Mouse (Mus musculus) layer of hippocampus, adult 9-10 months (tissue): ENCODE data around the gene Dennd1a.

Source experiments
- DNase-seq: peaks from one replicate; pipeline ENCODE4 v3.0.0; 2022; ENCODE audit warnings: low spot score

Dennd1a gene

DNA sequence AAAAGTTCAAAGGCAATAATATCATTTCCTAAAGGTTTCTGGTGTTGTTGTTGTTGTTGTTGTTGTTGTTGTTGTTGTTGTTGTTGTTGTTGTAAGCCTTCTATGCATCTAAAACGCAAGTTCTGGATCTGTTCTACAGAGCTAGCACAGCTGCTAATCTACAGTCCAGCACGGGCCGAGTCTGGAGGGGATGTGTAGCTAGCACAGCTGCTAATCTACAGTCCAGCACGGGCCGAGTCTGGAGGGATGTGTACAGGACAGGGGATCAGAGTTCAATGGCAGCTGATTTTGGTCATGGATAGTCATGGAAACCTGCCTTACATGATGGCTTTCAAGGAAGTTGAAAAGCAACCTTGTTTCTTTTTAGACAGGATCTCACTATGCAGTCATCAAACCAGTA is 57.3 kb downstream of the Dennd1a start:
- DNase-seq = no peak

DNA sequence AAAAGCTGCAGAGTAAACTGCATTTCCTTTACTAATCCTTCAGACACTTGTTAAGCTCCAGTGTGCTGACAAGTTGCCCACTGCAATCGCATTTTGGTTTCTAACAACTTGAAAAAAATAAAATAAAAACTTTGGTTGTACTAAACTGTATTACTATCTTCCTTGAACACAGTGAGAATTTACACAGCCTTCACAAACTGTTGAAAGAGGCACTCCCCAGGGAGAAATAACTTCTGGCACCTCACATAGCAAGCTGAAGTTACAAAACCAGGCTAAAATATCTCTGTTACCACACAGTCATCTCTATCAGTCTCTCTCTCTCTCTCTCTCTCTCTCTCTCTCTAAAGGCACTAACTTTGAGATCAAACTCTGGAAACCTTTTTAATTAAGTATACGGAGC is 63.4 kb downstream of the Dennd1a start:
- DNase-seq = no peak

DNA sequence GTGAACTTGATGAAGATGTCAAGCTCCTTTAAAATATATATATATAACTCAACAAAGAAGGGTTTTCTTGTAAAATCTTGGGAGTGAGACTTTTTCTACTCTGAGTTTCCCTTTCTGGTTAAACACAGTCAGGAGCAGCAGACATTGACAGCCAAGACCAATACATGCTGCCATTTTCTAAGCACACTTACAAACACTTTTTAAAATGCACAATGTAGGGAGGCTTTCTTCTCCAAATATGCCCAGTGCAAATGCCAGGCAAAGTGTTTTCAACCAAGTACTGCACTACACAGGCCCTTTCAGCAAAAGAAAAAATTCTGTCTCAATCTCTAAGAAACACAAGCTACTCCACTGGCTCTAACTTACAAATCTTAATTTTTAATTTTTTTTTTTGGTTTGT is 65.7 kb downstream of the Dennd1a start:
- DNase-seq = no peak

DNA sequence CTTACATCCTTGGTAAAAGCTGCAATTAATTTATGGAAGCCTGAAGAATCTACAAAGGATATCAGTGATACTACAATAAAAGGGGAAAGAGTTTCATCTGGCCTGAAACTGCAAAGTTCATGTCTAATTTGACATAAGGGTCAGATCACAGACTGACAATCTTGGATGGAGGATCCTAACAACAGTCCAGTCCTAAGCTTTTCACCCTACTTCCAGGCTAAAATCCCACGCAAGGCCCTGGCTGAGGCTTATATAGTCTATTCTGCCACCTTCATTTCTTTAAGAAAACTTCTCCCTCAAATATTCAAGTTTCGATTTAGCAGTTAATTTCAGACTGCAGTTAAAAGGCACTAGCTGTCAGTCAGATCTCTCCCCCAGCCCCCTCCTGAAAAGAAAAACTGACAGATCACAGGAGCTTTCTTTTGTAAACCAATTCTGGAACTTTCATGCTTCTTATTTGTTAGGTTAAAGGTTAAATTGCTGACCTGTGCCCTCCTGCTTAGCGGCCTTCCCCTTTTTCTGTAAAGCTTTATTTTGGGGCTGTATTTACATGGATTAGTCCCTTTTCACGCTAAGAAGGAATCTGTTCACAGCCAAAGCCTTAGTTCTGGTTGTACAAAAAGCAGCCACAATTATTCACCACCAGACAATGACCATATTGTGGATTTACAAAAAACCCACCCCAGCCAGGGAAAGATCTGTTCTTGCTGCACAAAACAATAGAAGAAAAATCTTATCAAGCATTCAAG is 66.3 kb downstream of the Dennd1a start:
- no peak for DNase-seq

DNA sequence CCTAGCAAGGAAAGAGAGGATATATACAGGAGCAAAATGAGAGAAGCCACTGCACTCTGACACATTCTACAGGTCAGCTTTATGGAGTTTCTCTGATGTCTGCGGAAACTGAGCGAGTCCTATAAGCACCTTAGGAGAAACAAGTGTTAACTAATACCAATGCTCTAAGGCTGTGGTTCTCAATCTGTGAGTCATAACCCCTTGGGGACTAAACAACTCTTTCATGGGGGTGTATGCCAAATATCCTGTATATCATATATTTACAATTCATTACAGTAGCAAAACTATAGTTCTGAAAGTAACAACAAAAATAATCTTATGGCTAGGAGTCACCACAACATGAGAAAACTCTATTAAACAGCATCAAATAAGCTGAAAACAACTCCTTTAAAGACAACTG is 67.5 kb downstream of the Dennd1a start:
- no peak for DNase-seq

DNA sequence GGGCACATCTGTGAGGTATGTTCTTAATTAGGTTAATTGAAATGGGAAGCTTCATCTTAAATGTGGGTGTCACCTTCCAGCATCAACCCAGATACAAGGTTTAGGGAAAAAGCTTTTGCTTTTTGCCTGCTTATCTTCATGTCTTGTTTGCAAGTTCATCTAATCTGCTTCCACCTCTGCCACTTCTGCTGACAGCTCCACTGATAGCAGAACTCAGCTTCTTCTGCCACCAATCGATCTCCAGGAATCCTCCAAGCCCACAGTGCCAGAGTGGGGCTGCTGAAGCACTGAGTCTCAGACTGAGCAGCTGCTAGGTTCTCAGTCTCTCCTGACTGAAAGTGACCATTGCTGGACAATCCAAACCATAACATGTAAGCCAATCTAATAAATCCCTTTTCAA is 74.1 kb downstream of the Dennd1a start:
- no peak for DNase-seq

DNA sequence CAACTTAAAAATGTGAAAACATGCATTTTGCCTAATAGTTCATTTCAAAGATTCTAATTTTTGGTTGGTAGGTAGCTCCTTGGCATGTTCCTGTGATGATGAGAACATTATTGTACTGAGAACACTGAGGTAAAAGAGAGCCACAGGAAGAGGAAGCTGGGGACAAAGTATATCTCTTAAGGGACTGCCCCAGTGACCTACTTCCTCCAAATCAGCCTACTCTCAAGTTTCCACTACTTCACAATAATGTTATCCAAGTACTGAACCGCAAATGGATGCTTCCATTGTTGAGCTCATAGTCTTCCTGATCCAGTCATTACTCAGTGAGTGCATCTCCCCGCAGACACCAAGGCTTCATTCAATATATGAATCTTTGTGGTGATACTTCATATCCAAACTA is 75.8 kb downstream of the Dennd1a start:
- DNase-seq = no peak

DNA sequence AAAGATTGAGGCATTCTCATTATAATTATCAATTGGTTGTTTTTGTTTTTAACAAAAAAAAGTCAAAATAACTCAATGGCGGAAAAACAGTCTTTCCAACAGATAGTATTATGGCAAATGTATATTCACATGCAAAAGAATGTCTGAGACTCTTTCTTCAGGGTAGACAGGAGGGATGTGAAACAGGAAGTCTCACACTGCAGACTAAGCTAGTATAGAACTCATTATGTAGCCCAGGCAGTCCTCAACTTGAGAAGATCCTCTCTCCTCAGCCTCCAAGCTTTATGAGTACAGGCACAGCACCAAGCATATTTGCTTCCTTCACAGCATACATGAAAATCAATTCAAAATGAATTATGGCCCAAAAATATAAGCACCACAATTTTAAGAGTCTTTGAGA is 79.4 kb downstream of the Dennd1a start:
- no peak for DNase-seq

DNA sequence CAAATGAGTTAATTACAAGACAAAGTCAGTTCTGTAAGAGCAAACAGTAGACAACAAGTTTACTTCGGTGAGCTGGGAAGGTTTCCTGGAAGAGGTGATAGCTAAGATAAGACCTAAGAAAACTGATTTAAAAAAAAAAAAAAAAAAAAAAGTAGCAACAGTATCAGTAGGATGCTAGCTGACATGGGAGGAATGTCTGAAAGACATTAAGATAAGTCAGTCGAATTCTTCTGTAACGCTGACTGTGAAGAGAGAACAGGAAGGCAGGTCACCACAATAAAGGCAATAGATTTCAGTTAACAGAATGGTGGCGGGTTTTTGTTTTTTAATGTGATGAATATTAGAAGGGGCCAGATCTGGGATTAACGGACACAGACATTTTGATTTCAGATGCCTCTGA is 81.9 kb downstream of the Dennd1a start:
- no peak for DNase-seq

DNA sequence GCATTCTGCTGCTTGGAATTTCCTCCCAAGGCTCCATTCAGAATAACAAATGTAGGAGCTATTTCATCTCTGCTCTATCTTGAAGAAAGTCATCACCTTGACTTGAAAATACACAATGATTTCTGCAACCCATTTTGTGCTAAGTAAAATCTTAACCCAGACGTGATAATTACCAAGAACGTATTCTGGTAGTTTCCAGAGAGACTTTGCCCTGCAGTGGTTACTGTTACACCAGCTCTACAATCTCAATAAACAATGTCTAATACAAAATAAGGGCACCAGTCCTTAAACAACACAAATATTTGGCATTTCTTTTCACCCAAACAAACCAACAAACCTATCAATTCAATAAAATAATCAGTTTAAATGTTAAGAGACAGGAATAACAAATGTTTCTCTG is 82.5 kb downstream of the Dennd1a start:
- DNase-seq = no peak

DNA sequence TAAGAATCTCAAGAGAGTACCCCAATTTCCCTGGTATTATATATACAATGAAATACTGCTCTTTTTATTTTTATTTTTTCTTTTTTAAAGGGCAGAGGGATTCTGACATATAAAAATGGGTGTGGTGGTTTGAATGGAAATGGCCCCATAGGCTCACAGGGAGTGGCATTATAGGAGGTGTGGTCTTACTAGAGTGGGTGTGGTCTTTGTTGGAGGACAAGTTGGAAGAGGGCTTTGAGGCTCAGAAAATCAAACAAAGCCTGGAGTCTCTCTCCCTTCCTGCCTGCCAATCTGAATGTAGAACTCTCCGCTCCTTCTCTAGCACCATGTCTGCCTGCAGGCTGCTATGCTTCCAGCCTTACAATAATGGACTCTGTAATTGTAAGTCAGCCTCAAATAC is 89.1 kb downstream of the Dennd1a start:
- no peak for DNase-seq

DNA sequence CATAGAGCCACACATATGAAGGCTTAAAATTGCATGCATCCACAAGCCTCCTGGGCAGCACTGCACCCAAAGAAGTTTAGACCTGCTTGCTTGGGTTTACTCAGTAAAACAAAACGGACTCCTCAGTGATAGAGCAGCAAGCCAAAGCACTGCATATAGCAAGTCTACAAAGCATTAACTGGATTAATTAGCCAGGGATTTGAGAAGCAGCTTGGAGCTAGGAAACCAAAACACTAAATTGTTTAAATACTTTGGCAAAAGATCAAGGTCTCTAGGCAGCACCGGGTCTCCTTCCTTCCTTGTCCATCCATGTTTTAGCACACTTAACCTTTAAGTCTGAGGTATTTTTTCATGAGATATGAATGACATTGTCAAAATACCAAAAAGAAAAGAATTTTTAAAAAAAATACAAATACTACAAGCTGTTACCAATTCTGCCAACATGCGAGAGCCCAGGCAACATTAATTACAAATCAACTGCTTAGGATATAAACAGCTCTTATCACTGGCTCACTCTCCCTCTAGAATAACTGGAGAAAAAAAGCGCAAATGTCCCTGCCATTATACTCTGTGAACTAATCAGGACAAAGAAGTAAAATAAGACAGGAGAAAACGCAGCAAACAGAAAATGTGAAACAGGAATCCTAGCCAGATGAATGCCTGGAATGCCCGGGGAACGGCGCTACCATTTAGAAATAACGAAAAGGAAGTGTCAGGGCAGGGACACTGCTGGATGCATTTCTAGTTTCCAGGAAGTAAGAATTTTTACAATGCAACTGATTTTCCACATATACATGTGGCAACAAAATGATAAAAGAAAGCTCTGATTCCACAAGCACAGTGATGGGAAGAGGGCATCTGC is 90.8 kb downstream of the Dennd1a start:
- DNase-seq = no peak

DNA sequence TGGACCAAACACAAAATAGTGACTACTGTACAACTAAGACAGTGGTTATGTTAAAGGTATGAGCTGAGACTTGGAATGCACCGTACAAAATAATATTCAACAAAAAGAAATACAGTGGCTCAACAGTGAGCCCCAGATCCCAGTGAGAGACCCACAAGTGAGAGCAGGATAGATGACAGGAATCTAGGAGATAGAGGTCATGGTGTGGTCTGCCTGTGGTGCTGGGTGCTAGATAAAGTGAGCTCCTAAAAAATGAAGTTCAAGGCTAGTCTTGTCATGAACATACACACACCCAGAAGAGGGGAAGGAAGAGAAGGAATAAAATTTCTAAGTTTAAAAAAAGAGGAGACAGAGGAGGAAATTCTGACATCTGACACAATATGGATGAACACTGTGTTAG is 95.2 kb downstream of the Dennd1a start:
- DNase-seq = no peak

DNA sequence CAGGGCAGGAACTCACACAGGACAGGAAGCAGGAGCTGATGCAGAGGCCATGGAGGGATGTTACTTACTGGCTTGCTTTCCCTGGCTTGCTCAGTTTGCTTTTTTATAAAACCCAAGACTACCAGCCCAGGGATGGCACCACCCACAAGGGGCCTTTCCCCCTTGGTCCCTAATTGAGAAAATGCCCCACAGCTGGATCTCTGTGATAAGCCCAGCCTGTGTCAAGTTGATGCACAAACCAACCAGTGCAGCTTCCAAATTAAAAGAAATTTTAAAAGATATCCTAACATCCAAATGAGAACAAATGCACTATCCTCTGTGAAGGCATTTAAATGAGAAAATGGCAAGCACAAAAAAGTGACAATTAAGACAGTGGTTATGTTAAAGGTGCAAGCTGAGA is 95.6 kb downstream of the Dennd1a start:
- no peak for DNase-seq

DNA sequence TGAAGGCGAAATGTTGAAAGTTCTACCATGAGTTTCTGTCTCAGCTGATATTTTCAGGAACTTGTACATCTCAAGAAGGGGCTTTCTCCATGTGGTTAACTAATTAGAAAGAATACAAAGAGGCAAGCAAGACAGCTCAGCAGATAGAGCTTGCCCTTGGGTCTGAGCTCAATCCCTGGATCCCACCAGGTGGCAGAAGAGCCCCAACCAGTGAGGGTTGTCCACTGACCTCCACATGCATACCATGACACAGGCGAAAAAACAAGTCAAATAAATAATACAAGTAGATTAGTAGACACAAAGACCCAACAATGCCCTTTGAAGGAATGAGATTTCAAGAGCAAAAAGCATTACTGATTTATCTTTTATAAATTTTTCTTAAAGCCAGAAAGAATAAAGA is 100.8 kb downstream of the Dennd1a start:
- no peak for DNase-seq

DNA sequence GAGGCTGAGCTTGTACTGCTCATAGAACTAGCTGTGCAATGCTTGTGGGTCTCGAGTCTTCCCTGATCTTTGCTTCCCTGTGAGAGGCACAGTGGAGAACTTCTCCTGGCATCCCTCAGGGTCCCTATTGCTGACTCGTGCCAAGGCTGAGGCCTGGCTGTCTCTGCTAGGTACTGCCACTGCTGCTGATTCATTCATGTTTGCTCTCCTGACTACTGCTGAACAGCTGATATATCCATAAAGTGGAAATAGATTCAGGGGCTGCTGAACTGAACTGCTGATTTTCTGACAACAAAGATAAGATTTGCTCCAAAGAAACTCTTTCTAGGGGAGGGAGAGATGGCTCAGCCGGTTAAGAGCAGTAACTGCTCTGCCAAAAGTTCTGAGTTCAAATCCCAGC is 102.2 kb downstream of the Dennd1a start:
- DNase-seq = no peak

DNA sequence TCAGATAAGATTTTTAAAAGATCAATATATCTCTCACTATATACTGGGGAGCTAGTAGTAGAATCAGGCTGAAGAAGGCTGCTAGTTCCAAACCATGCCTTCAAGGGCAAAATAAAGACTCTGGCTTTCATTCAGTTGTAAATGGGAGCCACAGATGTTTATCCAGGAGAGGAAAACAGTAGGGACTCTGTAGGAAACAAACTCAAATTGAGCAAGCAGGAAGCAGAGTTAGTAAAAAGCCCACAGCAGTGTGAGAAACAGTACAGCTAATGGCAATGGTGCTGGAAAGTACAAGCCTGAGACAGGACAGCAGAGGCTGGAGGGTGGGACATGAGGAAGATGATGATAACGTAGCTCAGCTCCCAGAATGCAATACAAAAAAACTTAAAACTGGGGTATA is 103.3 kb downstream of the Dennd1a start:
- no peak for DNase-seq

DNA sequence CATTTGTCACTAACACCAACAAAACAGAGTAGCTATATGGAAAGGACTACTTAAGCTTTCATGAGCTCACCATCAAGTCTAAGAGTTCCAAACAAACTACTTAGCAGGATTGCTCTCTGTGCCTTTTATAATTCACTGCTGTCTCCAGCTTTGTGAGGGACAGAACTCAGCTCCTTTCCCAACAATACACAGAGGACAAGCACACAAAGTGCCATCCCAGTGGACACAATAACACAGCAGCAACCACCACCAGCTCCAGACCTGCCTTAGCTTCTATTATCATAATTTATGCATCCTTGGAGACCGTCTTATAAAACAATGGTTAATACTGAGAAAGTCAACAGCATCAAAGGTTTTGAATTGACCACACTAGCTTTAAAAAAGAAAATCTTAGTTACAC is 104.9 kb downstream of the Dennd1a start:
- no peak for DNase-seq

DNA sequence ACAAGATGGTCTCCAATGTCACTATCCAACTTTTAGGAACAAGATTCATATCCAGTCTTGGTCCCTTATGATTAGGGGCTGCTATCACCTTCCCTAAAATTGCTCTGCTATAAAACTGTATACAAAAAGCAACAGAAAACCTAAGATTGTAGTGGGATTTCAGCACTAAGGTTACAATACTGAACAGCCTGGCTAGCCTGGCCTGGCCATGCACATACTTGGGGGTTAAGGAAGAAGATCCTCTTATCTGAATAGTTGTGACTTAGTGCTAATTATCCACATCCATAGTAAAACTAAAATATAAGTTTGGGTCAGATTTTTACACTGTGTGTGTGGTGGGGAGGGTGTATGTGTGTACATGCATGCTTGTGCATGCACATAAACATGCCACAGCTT is 109.6 kb downstream of the Dennd1a start:
- no peak for DNase-seq

DNA sequence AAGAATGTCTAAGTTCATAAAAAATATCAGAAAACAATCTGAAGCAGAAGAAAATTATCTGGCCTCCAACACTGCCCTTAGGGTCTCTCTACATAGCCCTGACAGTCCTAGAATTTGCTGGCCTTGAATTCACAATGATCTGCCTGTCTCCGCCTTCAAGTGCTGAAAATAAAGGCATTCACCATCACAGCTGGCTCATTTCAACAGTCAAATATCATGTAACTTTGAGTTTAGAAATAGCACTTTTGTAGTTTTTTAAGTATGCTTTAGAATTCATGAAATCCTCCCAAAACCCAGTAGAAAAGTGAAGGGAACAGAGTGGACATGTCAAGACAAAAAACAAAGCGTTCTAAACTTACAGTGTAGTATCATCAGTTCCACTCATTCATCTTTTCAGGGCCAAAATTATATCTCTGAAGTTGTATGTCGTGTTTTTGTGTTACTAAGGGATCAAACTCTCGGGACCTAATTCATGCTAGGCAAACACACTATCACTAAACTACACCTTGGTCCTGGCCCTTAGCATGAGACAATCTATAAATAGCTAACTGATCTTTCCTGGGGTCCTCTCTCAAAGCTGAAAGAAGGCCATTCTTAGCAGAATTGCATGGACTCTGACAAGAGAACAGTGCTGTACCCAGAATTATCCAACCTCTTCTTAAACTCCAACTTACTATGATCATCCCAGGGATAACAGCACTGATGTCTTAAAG is 110.2 kb downstream of the Dennd1a start:
- no peak for DNase-seq

DNA sequence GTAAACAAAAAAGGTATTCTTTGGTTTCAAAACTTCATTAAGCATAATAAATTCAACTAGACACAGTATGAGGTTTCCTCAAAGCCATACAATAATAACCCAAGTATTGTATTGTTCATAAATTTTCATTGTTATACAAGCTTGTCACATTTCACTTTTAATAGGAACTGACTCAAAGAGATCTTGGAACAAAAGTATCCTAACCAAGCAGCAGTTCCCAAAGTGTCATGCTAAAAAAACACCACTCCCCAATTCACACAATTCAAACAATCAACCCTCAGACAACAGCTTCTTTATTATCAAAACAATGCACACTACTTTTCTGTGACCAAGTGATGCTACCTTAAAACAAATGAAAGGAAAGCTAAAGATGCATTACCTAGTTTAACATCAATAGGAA is 111.9 kb downstream of the Dennd1a start:
- no peak for DNase-seq

DNA sequence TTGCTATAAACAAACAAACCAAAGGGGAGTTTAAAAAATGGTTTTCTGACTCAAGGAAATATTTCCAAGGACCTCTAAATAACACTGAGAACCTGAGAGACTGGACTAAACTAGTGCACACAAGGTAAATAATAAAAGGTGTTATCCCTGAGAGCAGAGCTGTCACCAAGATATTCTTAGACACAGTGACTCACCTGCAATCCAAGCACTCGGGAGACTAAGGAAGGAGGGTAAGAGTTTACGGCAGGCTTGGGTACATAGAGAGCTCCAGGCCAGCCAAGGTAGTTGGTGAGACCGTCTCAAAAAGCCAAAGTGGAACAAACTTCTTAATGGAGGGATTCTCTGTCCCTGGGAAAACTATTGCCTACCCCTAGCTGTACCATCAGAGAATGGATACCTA is 118.6 kb downstream of the Dennd1a start:
- no peak for DNase-seq

DNA sequence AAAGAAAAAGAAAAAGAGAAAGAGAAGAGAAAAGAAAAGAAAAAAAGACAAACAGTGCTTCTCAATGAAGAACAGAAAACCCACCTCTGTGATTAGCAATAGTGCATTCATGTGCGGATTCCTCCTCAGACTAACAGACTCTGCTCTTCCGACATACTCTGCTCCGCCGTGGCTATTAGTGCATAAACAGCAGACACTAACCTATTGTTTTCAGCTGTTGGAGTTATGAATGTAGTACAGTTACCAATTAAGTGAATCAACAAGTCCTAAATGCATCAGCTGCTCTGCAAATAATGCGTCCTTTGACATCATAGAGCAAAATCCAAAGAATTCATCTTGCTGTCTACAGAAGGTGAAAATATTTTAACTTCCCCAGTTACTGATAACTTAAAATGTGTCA is 121.2 kb downstream of the Dennd1a start:
- no peak for DNase-seq
